Mouse (Mus musculus): ENCODE data around the gene Irf2bp2. TPM values are rescaled to one million over a fixed set of nuclear protein-coding genes. Genes with fewer than 3 reads are reported as not detected.
A peak's percentile ranks its signal among the peaks of the same experiment; 100 is the strongest.

Gene Irf2bp2
- polyA plus RNA-seq, 1 experiment from 2014 or later, result 9.7 TPM

- no peak overlapping the region for H3K4me2 ChIP-seq (replicated peaks; ENCODE audit: low read depth, low read length)
- no peaks in the 10 kb centered on the region for H3K4me1 ChIP-seq (ENCODE audit: control insufficient read depth, insufficient read depth, low read length)
- H3K36me3 ChIP-seq (ENCODE audit: control insufficient read depth, insufficient read depth, low read length), result no peaks in the 10 kb centered on the region
- H3K9ac ChIP-seq (replicated peaks; ENCODE audit: low read depth, low read length), result no peak overlapping the region
- H3K9me3 ChIP-seq (ENCODE audit: control insufficient read depth, low read depth, low read length), result no peaks in the 10 kb centered on the region
- no peak overlapping the region for H3K4me3 ChIP-seq (ENCODE audit: low read depth, low read length)
- H3K27me3 ChIP-seq (ENCODE audit: control insufficient read depth, insufficient read depth, low read length), result no peaks in the 10 kb centered on the region
- no peak overlapping the region for H3K27ac ChIP-seq (ENCODE audit: low read length)
- ATAC-seq (ENCODE audit: insufficient number of reproducible peaks, insufficient read depth, low FRiP score, low read depth), result no peak
- WGBS, result 86% methylated on average over 9 of the region's 9 CpGs
Measured at GRCm38 (mm10) chr8:126622111-126622795, 28.5 kb upstream of the Irf2bp2 start.

GRCm38 (mm10) chr8:126620721-126621120 lies 26.9 kb upstream of the Irf2bp2 start:
- Histone ChIP-seq H3K4me1 (ENCODE audit: control insufficient read depth, insufficient read depth, low read length) (no peaks in the 10 kb centered on the region), H3K36me3 (ENCODE audit: control insufficient read depth, insufficient read depth, low read length) (no peaks in the 10 kb centered on the region), H3K9ac (replicated peaks; ENCODE audit: low read depth, low read length) (no peak overlapping the region), H3K4me2 (replicated peaks; ENCODE audit: low read depth, low read length) (no peak overlapping the region), H3K4me3 (ENCODE audit: low read depth, low read length) (no peak overlapping the region), H3K27ac (ENCODE audit: low read length) (no peak overlapping the region), H3K27me3 (ENCODE audit: control insufficient read depth, insufficient read depth, low read length) (no peaks in the 10 kb centered on the region), H3K9me3 (ENCODE audit: control insufficient read depth, low read depth, low read length) (no peaks in the 10 kb centered on the region)
- 74% methylated on average over 3 of the region's 3 CpGs for WGBS
- no peak for ATAC-seq (ENCODE audit: insufficient number of reproducible peaks, insufficient read depth, low FRiP score, low read depth)

- peaks cover 10% of the 10 kb centered on the region; the same call in 1 of the 2 replicates for H3K4me1 ChIP-seq (ENCODE audit: control insufficient read depth, insufficient read depth, low read length)
- ATAC-seq (ENCODE audit: insufficient number of reproducible peaks, insufficient read depth, low FRiP score, low read depth), result no peak
- no peak overlapping the region for H3K9ac ChIP-seq (replicated peaks; ENCODE audit: low read depth, low read length)
- H3K4me3 ChIP-seq (ENCODE audit: low read depth, low read length), result no peak overlapping the region
- no peaks in the 10 kb centered on the region for H3K9me3 ChIP-seq (ENCODE audit: control insufficient read depth, low read depth, low read length)
- WGBS, result 93% methylated on average over 6 of the region's 6 CpGs
- H3K27me3 ChIP-seq (ENCODE audit: control insufficient read depth, insufficient read depth, low read length), result no peaks in the 10 kb centered on the region
- H3K36me3 ChIP-seq (ENCODE audit: control insufficient read depth, insufficient read depth, low read length), result no peaks in the 10 kb centered on the region
- no peak overlapping the region for H3K4me2 ChIP-seq (replicated peaks; ENCODE audit: low read depth, low read length)
- H3K27ac ChIP-seq (ENCODE audit: low read length), result no peak overlapping the region
Measured at GRCm38 (mm10) chr8:126619487-126619886, 25.7 kb upstream of the Irf2bp2 start.

GRCm38 (mm10) chr8:126617665-126618064 lies 23.9 kb upstream of the Irf2bp2 start:
- ATAC-seq (ENCODE audit: insufficient number of reproducible peaks, insufficient read depth, low FRiP score, low read depth), result no peak
- 86% methylated on average over 5 of the region's 5 CpGs for WGBS

GRCm38 (mm10) chr8:126616736-126617135 lies 22.9 kb upstream of the Irf2bp2 start:
- no peak overlapping the region for H3K27ac ChIP-seq (ENCODE audit: low read length)
- no peaks in the 10 kb centered on the region for H3K9me3 ChIP-seq (ENCODE audit: control insufficient read depth, low read depth, low read length)
- H3K4me3 ChIP-seq (ENCODE audit: low read depth, low read length), result no peak overlapping the region
- H3K9ac ChIP-seq (replicated peaks; ENCODE audit: low read depth, low read length), result no peak overlapping the region
- peaks cover 15% of the 10 kb centered on the region; the same call in 1 of the 2 replicates for H3K4me1 ChIP-seq (ENCODE audit: control insufficient read depth, insufficient read depth, low read length)
- no peak overlapping the region for H3K4me2 ChIP-seq (replicated peaks; ENCODE audit: low read depth, low read length)
- no peak for ATAC-seq (ENCODE audit: insufficient number of reproducible peaks, insufficient read depth, low FRiP score, low read depth)
- no peaks in the 10 kb centered on the region for H3K36me3 ChIP-seq (ENCODE audit: control insufficient read depth, insufficient read depth, low read length)
- H3K27me3 ChIP-seq (ENCODE audit: control insufficient read depth, insufficient read depth, low read length), result no peaks in the 10 kb centered on the region
- 62% methylated on average over 5 of the region's 5 CpGs for WGBS

More at GRCm38 (mm10) chr8:126617665-126618064, 23.9 kb upstream of the Irf2bp2 start:
- H3K4me2 ChIP-seq (replicated peaks; ENCODE audit: low read depth, low read length), result no peak overlapping the region
- H3K4me3 ChIP-seq (ENCODE audit: low read depth, low read length), result no peak overlapping the region
- H3K9me3 ChIP-seq (ENCODE audit: control insufficient read depth, low read depth, low read length), result no peaks in the 10 kb centered on the region
- H3K36me3 ChIP-seq (ENCODE audit: control insufficient read depth, insufficient read depth, low read length), result no peaks in the 10 kb centered on the region
- no peaks in the 10 kb centered on the region for H3K27me3 ChIP-seq (ENCODE audit: control insufficient read depth, insufficient read depth, low read length)
- H3K9ac ChIP-seq (replicated peaks; ENCODE audit: low read depth, low read length), result no peak overlapping the region
- peaks cover 15% of the 10 kb centered on the region; the same call in 1 of the 2 replicates for H3K4me1 ChIP-seq (ENCODE audit: control insufficient read depth, insufficient read depth, low read length)
- no peak overlapping the region for H3K27ac ChIP-seq (ENCODE audit: low read length)

GRCm38 (mm10) chr8:126615765-126616164 lies 22.0 kb upstream of the Irf2bp2 start:
- Histone ChIP-seq H3K4me3 (ENCODE audit: low read depth, low read length) (no peak overlapping the region), H3K27ac (ENCODE audit: low read length) (peak overlapping the region; percentile 39; the same call in 1 of the 2 replicates), H3K4me1 (ENCODE audit: control insufficient read depth, insufficient read depth, low read length) (peaks cover 15% of the 10 kb centered on the region; the same call in 1 of the 2 replicates), H3K27me3 (ENCODE audit: control insufficient read depth, insufficient read depth, low read length) (no peaks in the 10 kb centered on the region), H3K9me3 (ENCODE audit: control insufficient read depth, low read depth, low read length) (no peaks in the 10 kb centered on the region), H3K4me2 (replicated peaks; ENCODE audit: low read depth, low read length) (no peak overlapping the region), H3K9ac (replicated peaks; ENCODE audit: low read depth, low read length) (no peak overlapping the region), H3K36me3 (ENCODE audit: control insufficient read depth, insufficient read depth, low read length) (no peaks in the 10 kb centered on the region)
- WGBS, result 49% methylated on average over 9 of the region's 9 CpGs
- peak; percentile 56; the same call in 1 of the 2 replicates for ATAC-seq (ENCODE audit: insufficient number of reproducible peaks, insufficient read depth, low FRiP score, low read depth)

- Histone ChIP-seq H3K4me1 (ENCODE audit: control insufficient read depth, insufficient read depth, low read length) (peaks cover 15% of the 10 kb centered on the region; the same call in 1 of the 2 replicates), H3K4me2 (replicated peaks; ENCODE audit: low read depth, low read length) (no peak overlapping the region), H3K4me3 (ENCODE audit: low read depth, low read length) (no peak overlapping the region), H3K27me3 (ENCODE audit: control insufficient read depth, insufficient read depth, low read length) (no peaks in the 10 kb centered on the region), H3K9me3 (ENCODE audit: control insufficient read depth, low read depth, low read length) (no peaks in the 10 kb centered on the region), H3K27ac (ENCODE audit: low read length) (peak overlapping the region; percentile 28; the same call in 1 of the 2 replicates), H3K9ac (replicated peaks; ENCODE audit: low read depth, low read length) (no peak overlapping the region), H3K36me3 (ENCODE audit: control insufficient read depth, insufficient read depth, low read length) (no peaks in the 10 kb centered on the region)
- no peak for ATAC-seq (ENCODE audit: insufficient number of reproducible peaks, insufficient read depth, low FRiP score, low read depth)
- 67% methylated on average over 5 of the region's 5 CpGs for WGBS
Measured at GRCm38 (mm10) chr8:126614740-126615132, 20.9 kb upstream of the Irf2bp2 start.

GRCm38 (mm10) chr8:126614062-126614739 lies 20.4 kb upstream of the Irf2bp2 start:
- no peaks in the 10 kb centered on the region for H3K36me3 ChIP-seq (ENCODE audit: control insufficient read depth, insufficient read depth, low read length)
- no peaks in the 10 kb centered on the region for H3K27me3 ChIP-seq (ENCODE audit: control insufficient read depth, insufficient read depth, low read length)
- H3K4me3 ChIP-seq (ENCODE audit: low read depth, low read length), result no peak overlapping the region
- WGBS, result 76% methylated on average over 8 of the region's 8 CpGs
- no peak overlapping the region for H3K4me2 ChIP-seq (replicated peaks; ENCODE audit: low read depth, low read length)
- ATAC-seq (ENCODE audit: insufficient number of reproducible peaks, insufficient read depth, low FRiP score, low read depth), result no peak; the same call in 1 of the 2 replicates
- no peak overlapping the region for H3K9ac ChIP-seq (replicated peaks; ENCODE audit: low read depth, low read length)
- H3K27ac ChIP-seq (ENCODE audit: low read length), result peak overlapping the region; percentile 28; the same call in 1 of the 2 replicates
- H3K4me1 ChIP-seq (ENCODE audit: control insufficient read depth, insufficient read depth, low read length), result peaks cover 15% of the 10 kb centered on the region; the same call in 1 of the 2 replicates
- H3K9me3 ChIP-seq (ENCODE audit: control insufficient read depth, low read depth, low read length), result no peaks in the 10 kb centered on the region

All from stomach, embryonic 14.5 days (tissue).